Mouse (Mus musculus) mouse embryonic stem cell (cell line): ENCODE results near the gene Ccdc171.

ENCODE experiments used
- in situ Hi-C, 2 experiments: fragments of 300-500 bp; cut with MboI; formaldehyde crosslinking; loops; 1 replicate in 1 of 2; 3 replicates in 1 of 2; pipeline ENCODE4 v1.14.3; 2019 to 2020; ENCODE audit warnings: low sequenced_read_pairs in 2 of 2, low pct_unique_long_range_greater_than_20kb in 1 of 2, mixed read lengths in 1 of 2; ENCODE audit not compliant: unreplicated experiment in 1 of 2

Gene Ccdc171

DNA sequence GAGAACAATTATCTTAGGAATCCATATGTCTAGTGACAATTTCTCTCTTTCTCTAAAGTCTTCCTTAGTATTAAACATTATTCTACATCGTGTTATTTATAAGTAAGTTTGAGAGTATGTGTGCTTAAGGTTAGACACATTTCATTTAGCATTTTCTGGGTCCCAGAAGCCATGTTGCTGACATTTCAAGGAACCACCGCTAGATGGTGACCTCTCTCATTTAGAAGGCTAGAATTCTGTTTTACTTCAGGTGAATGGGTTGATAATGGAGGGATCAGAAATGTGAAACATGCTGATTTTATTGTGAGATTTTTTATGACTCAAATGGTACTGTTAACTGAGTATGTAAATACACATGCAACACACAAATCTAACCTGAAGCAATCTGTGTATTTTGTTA is 199.8 kb downstream of the Ccdc171 start:
- in situ Hi-C loops = no loop called here

DNA sequence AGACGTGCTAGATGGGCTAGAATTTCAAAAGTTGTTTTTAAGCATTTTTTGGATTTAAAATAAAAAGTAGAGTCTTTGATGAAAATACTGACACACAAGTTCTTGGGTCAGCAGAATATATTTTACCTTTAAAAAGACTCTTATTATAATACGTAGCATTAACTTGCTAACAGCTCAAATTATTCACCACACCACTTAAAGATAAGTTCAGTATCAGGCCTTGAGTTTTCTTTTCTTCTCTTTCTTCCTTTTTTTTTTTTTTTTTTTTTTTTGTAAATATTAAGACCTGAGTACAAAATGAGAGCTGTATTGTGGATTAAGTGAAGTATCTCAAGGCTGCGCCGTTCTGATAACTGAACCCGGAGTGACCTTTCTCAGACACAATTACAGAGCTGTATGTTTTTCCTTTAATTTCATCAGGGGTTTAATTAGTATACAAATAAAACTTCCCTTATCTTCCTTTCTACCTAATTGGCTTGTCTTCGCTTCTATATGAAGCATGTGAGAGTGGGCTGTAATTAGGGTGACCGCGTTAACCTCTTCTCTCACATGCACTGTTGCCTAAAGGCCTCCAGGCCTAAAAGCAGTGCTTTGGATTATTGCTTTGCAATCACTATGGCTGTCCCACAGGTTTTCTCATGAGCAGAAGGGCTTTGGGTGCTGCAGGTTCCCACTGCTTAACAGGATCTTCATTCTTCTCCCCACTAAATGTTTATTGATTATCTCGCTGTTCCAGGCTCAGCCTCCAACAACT is 214.0 kb downstream of the Ccdc171 start:
- in situ Hi-C loops = no loop called here

DNA sequence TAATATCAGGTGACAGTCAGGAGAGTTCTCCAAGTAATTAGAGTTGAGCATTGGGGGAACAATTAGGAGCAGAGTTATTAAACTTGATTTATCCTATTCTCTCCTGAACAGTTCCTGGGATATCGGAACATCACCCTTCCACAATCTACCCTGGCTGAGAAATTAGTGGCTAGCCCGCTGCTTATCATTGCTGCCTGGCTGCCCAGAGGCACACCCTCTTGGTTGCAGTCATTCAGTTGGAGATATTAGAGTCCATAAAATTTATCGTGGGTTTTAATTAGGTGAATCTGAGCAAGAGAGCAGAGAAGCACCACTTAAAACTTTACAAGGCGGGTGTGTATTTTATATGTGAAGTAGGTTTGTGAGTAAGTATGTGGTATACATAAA is 214.5 kb downstream of the Ccdc171 start:
- in situ Hi-C loops = no loop called here

DNA sequence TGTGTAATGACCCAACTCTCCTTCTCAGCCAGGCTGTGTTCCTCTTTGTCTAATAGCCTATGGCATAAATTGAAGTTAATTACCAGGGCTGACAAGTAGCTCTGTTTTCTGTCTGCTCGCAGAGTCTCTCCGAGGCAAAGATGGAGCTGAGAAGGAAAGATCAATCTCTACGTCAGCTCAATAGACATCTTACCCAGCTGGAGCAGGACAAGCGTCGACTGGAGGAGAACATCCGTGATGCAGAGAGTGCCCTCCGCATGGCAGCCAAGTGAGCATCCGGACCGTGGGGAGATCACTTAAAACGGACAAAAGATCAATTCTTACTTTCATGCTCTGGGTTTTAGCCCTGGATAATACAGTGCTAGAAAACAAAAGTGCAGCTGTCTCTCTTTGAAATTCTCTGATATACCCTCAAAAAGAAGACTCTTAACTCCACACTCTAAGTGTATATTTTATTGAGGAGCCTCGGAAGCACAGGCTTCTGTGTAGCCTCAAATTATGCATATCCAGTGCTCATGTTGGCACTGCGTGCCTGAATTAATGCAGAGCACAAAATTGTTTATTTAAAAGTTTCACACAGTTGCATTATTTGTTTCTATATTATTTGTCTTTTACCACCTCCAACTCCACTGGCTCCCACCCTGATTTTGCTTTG is 217.6 kb downstream of the Ccdc171 start:
- in situ Hi-C loops = no loop called here

DNA sequence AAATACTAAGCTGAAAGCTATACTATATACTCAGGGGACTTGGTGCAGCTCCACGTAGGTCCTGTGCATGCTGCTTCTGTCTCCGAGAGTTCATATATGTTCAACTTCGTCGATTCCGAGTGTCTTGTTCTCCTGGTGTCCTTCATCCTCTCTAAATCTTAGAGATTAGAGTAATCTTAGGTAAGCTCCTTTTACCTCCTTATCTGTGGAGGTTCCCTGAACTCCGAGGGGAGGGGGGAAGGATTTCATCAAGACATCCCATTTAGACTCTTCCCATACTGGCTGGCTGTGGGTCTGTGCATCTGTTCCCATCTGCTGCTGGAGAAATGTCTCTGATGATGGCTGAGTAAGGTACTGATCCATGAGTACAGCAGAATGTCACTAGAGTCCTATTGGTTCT is 249.8 kb downstream of the Ccdc171 start:
- in situ Hi-C loops = no loop called here

DNA sequence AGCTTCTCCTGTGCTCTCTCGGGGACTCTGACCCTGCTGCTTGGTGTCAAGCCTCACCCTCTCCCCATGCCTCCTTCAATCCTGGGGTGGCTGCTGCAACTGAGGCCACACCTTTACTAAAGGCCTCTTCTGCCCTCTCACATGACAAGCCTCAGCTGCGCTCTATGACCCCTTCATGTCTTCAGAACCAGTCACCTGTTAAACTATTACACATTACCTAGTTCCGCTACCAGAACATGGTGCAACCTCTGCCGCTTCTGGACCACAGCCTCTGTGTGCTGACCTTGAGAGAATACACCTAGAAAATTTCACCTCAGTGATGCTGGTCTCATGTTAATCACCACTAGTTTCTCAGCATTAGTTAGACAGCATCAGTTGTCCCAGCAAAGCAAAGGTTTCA is 254.7 kb downstream of the Ccdc171 start:
- in situ Hi-C loops = no loop called here

DNA sequence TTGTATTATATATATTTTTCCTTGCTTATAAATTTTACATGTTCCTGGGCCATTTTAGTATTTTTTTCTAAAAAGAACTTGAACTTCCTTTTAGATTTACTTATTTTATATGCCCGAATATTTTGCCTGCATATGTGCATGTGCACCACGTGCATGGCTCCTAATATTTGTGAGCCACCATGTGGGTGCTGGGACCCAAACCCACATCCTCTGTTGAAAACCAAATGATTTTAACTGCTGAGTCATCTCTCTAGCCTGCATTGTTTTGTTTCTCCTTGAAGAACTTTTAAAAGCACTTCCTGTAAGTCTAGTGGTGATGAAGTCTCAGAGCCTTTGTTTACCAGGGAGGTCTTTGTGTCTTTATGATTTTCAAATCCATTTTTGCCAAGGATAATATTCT is 259.8 kb downstream of the Ccdc171 start:
- in situ Hi-C loops = no loop called here

DNA sequence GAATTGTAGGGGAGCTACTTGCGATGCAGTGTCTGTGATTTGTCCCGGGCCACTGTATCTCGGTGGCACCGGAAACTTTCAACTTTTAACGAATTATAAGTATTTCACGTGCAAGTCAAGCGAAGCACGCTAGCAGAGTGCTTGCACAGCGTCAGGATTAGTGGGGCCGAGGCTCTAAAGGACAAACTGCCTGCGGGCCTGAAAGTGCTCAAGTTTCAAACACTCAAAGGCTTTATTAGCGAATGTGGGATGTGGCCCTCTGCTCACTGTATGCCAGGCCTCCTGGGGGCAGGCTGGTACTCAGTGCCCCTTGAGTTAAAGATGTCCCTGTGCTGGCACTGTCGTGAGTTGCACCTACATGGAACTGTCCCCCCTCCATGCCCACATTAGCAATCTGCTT is 266.5 kb downstream of the Ccdc171 start:
- in situ Hi-C loops = no loop called here

DNA sequence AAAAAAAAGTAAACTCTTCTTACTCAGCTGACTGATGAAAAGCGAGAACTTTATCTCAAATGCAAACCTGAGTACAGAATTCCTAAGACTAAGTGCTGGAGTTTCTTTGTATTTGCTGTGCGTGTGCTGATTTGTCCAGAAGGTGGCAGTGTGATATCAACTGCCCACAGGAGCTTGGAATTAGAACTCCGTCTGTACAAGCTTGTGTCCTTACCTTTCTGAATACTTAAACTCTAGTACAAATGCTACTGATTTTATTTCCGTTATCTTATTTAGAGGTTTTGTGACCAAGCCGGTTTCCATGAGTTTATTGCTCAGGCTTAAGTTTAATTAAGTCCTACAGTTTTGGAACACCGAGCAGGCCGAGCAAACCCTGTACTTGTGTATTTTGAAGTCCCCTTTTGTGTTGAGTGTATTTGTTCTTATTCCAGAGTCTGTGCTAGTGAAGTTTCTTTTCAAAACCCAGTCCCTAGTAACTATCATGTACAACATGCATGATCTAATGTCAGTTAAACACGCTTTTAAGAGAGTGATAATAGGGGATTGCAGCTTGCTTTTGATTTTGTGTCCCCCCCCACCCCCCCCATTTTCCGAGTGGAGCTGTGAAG is 269.1 kb downstream of the Ccdc171 start:
- in situ Hi-C loops = no loop called here

DNA sequence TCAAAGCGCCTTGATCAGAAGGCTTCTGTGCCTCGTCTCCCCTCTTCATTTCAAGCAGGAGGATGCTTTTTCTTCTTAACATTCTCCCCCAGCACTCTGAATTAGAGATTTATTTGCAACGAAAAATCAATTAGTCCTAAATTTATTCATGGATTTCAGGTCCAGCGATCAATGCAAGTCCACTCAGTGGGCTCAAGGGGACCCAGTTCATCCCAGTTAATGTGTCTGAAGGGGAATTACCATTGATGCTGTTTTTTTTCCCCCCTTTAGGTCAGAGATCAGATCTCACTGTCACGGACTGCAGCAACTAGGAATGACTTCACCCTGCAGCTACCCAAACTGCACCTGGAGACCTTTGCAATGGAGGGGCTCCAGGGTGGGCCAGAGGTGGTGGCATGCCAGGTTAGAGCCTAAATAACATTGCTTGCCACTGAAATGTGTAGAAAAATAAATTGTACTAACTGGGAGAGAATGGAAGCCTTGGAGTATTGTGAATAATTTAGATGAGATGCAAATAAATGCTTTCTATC is 269.6 kb downstream of the Ccdc171 start:
- in situ Hi-C loops = no loop called here

DNA sequence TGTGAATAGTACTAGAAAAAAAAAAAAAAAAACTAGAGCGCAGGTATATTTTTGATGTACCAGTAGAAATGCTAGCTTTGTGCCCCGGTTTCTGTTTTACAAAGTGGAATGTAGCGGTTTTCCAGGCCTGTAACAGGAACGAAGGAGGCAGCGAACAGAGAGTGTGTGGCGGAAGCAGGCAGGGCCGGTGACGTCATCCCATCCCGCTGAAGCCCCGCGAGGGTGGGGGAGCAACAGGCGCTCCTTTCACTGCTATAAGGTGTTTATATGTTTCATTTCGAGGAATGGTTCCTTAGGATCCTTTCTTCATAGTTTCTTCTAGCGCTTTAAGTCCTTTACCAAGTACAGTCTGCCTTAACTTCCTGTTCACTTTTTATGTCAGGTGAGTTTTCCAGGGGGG is 272.6 kb downstream of the Ccdc171 start:
- in situ Hi-C loops = no loop called here

DNA sequence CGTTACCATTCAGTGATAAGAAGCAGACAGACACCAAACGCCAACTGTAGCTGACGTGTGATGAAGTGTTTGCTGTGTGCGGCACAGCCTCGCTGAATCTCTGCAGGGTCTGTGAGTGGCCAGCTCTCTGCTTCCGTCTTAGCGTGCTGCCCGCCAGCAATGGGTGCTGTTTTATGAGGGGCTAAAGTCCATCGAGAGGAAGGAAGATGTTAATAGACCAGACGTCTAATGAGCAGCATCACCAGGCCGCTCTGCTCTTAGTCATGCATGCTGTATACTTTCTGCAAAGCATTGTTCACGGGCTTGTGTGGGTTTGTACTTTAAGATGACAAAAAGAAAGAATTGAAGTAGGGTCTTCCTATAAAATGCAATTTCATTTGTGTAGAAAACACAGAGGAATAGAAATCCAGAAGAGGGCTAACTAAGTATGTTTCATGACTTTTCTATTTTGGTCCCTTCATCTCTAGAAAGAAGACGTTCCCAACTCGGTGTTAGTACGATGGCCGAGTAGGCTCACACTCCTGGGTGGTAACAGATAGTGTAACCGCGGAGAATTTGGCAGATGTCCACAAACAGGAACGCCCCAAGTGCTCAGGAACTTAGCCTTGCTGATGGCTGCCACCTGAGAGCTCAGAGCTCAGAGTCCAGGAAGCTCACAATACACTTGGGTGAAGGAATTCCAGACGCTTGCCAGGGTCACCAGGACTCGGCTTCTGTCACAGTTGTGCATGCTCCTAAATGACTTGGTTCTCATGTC is 273.5 kb downstream of the Ccdc171 start:
- in situ Hi-C loops = no loop called here

DNA sequence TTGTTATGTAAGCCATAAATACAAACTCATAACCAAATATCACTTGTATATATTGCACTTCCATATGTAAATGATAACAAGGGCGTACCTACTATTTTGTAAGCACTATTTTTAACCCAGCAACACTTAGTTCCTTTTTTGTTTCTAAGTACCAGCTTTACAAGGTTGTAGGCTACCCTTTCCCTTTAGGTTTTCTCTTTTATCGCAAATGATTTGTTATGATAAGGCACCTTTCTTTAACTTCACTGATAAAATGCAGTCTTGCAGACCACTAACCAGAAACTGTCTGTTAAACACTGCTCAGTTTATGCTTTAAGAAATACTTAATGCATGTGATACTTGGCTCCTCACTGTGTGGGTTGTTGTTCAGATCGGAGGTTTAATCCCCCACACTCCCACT is 275.1 kb downstream of the Ccdc171 start:
- in situ Hi-C loops = no loop called here

DNA sequence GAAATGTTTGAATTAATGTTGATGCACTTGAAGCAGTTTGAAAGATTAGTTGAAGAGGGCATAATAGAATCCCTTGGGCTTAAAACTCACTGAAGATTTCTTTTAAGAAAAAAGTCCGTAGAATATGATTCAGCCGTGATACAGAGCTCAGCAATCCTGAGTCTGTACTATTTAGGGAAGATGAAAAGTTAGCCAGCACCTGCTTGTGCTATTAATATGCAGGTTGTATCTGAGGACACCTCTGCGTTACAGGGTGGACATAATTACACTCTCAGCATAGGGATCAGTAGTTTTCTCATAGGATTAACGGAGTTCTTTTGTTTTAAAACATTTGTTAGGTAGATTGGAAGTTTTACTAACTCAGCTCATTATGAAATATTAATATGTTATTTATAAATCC is 291.6 kb downstream of the Ccdc171 start:
- in situ Hi-C loops = no loop called here

DNA sequence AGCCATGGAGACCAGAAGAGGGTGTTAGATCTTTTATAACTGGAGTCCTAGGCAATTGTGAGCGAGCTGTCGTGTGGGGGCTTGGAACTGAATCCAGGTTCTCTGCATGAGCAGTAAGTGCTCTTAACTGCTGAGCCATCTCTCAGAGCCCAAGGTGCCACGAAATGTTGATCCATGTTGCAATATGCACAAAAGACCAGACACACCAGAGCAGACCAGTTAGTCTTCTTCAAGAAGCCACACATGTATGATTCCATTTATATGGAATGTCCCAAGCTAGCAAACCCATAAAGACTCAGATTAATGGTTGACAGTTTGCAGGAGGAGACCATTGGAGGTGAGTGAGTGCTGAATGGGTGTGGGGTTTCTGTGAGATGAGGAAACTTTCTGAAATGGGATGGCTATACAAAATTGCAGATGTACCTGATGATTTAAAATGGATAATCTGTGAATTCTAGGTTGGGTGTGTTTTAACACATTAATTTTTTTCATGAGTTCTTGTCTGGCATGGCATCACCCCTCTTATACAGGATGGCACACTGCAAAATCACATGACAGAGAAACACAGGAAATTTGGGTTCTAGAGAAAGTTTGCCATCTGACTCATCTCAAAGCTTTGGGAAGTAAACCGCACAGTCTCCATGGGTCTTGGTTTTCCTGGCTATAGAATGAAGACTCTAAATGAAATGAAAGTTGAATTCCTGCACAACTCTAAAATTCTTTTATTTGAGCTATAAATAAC is 304.5 kb downstream of the Ccdc171 start:
- in situ Hi-C loops = no loop called here

DNA sequence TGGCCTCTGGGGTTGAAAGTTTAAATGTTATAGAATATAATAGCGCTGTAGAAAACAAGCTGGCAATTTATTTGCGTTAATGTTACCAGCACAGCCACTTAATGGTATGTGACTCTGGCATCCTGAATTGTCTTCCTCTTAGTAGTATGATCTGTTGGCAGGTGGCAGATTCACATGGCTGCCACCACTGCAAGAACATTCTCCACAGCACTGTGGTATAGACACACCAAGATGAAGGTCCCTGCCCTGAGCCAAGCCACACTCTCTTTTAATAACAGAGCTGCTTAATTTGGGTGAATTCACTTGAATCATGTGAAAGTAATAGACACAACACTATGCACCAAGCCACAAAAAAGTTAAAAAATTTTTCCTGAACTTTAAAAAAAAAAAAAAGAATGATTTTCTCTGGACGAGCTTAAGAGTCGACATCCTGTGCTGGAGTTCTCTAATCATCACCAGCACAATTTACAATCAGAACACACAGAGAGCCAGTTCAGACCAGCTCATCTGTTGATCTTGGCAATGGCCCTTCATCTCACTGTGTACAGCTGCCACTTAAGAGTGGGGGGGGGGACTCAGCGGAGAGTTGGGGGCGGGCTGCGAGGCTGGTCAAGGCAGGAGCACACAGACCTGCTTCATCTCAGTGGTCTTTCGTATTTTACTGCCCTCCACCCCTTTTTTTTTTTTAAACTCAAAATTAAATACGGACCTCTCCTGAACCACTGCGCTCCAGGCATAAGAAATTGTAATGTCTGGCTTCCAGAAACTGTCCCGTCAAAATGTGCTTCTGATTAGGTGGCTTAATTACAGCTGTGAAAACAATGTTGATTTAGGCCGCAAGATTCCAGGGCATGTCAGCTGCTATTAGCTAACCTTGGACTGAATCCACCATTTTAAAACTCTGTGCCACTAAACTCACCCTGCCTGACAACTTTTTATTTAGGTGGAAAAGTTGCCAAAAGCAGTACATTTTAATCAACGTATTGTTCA is 305.8 kb downstream of the Ccdc171 start:
- in situ Hi-C loops = no loop called here

DNA sequence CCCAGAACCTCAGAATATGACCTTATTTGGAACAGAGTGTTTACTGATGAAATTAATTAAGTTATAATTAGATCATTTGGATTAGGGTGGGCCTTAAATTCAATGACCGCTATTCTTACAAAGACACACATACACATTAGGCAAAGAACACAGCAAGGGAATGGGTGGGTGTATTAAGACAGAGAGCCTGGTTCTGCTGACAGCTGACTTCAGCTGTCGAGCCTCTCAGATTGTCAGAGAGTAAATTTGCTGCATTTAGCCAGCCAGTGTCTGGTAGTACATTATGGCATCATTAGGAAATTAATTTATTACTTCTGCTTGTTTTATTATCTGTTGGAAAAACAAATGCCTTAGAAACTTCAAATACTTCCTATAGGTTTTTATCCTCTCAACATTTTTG is 313.7 kb downstream of the Ccdc171 start:
- in situ Hi-C loops = no loop called here
